Mouse (Mus musculus) ES-E14 (cell line): ENCODE data around the gene Rpl39. TPM values are rescaled to one million over a fixed set of nuclear protein-coding genes. Genes with fewer than 3 reads are reported as not detected.
"Not testable (repeated sequence)": the region's sequence is repeated elsewhere in the genome, so short reads cannot be mapped to it uniquely, and the experiment has no call there.

Experiments
- DNase-seq: peaks from one replicate; pipeline ENCODE4 v3.0.0-alpha.2; 2013; ENCODE audit warnings: low read depth, low spot score
- H3K27ac ChIP-seq: 2 replicates; pipeline ENCODE4 v1.5.1; 2012; ENCODE audit warnings: low read depth, mild to moderate bottlenecking, low read length, moderate library complexity, mixed read lengths; ENCODE audit not compliant: poor library complexity, insufficient read depth, severe bottlenecking
- H3K36me3 ChIP-seq: 2 replicates; pipeline ENCODE4 v1.6.1; 2012; ENCODE audit warnings: mild to moderate bottlenecking, low read length, moderate library complexity, mixed read lengths; ENCODE audit not compliant: control insufficient read depth, poor library complexity, insufficient read depth, severe bottlenecking
- H3K4me1 ChIP-seq, 2 experiments: fragments of 150-350 bp in 1 of 2; sonication (generic) in 1 of 2; 2 replicates each; pipeline ENCODE4 v1.6.1; 2012; ENCODE audit warnings: low read length in 2 of 2, mild to moderate bottlenecking in 1 of 2, mixed read lengths in 1 of 2; ENCODE audit not compliant: control insufficient read depth in 2 of 2, insufficient read depth in 2 of 2, poor library complexity in 1 of 2
- H3K4me3 ChIP-seq, 2 experiments: fragments of 150-350 bp in 1 of 2; sonication (generic) in 1 of 2; 2 replicates each; pipeline ENCODE4 v1.5.1; 2012; ENCODE audit warnings: low read length in 2 of 2, low read depth in 1 of 2, mild to moderate bottlenecking in 1 of 2, mixed read lengths in 1 of 2; ENCODE audit not compliant: insufficient read depth in 1 of 2, poor library complexity in 1 of 2, severe bottlenecking in 1 of 2
- H3K9ac ChIP-seq: 2 replicates; pipeline ENCODE4 v1.6.1; 2012; ENCODE audit warnings: low read depth, mild to moderate bottlenecking, low read length, mixed read lengths; ENCODE audit not compliant: poor library complexity, insufficient read depth, severe bottlenecking
- H3K9me3 ChIP-seq: fragments of 150-350 bp; sonication (generic); 2 replicates; pipeline ENCODE4 v1.6.1; 2012; ENCODE audit warnings: low read depth, mild to moderate bottlenecking, low read length; ENCODE audit not compliant: control insufficient read depth, insufficient read depth
- CHD2 ChIP-seq: IDR thresholded peaks from 2 replicates; pipeline ENCODE4 v1.6.1; 2014; ENCODE audit warnings: mild to moderate bottlenecking, low read depth, low read length, inconsistent platforms
- HCFC1 ChIP-seq: IDR thresholded peaks from 2 replicates; pipeline ENCODE4 v1.6.1; 2012; ENCODE audit warnings: low read length, inconsistent platforms, borderline replicate concordance; ENCODE audit not compliant: insufficient read depth
- MAFK ChIP-seq: IDR thresholded peaks from 2 replicates; pipeline ENCODE4 v1.6.1; 2014; ENCODE audit warnings: mild to moderate bottlenecking, low read depth, low read length, inconsistent platforms; ENCODE audit not compliant: insufficient read depth
- ZC3H11A ChIP-seq: IDR thresholded peaks from 2 replicates; pipeline ENCODE4 v1.6.1; 2012; ENCODE audit warnings: low read depth, mild to moderate bottlenecking, inconsistent platforms, low read length, borderline replicate concordance
- ZNF384 ChIP-seq: IDR thresholded peaks from 2 replicates; pipeline ENCODE4 v1.6.1; 2012; ENCODE audit warnings: low read depth, low read length, inconsistent platforms
- in situ Hi-C, 2 experiments: fragments of 600-800 bp; cut with MboI; formaldehyde crosslinking; loops; one replicate each; pipeline ENCODE4 v1.15.1; 2025; ENCODE audit warnings: low sequenced_read_pairs in 2 of 2, inconsistent platforms in 1 of 2; ENCODE audit not compliant: unreplicated experiment in 2 of 2
- total RNA-seq: library from RNA; depleted of rRNA; stranded (reverse); fragments of 300-350 nt; gene quantifications from 2 replicates; pipeline ENCODE4 v1.2.3, GENCODE M21; 2012

Rpl39 gene
- total RNA-seq, 1 experiment = 1,684 TPM

- in situ Hi-C loops = no loop called here
- Histone ChIP-seq H3K4me1 (peaks cover 0 to 2% of the 10 kb centered on the region in 2 experiments; a peak in 1 of 4 replicates), H3K4me3 (no peak overlapping the region), H3K36me3 (no peaks in the 10 kb centered on the region; the same call in 1 of the 2 replicates), H3K9ac (no peak overlapping the region), H3K9me3 (no peaks in the 10 kb centered on the region), H3K27ac (no peak overlapping the region)
- TF ChIP-seq MAFK = no peak
- TF ChIP-seq ZNF384 = no peak
- no peak for TF ChIP-seq ZC3H11A
- no peak for TF ChIP-seq CHD2
- no peak for TF ChIP-seq HCFC1
- no peak for DNase-seq
Observed at GRCm38 (mm10) chrX:37091457-37091856, 6.3 kb upstream of the Rpl39 start.

- TF ChIP-seq HCFC1 (no peak), ZC3H11A (no peak), ZNF384 (no peak), MAFK (no peak), CHD2 (no peak)
- Histone ChIP-seq H3K9ac (no peak overlapping the region), H3K9me3 (no peaks in the 10 kb centered on the region), H3K4me3 (no peak overlapping the region), H3K36me3 (peaks cover 4% of the 10 kb centered on the region), H3K27ac (no peak overlapping the region), H3K4me1 (peaks cover 0 to 2% of the 10 kb centered on the region in 2 experiments; a peak in 1 of 4 replicates)
- in situ Hi-C loops = no loop called here
- DNase-seq = no peak
Observed at GRCm38 (mm10) chrX:37088778-37089177, 3.6 kb upstream of the Rpl39 start.

GRCm38 (mm10) chrX:37085665-37086064 is 463 bp upstream of the Rpl39 start:
- Histone ChIP-seq H3K9ac (peak overlapping the region; percentile 73; the same call in 1 of the 2 replicates), H3K4me1 (peaks cover 0 to 2% of the 10 kb centered on the region in 2 experiments; a peak in 1 of 4 replicates), H3K9me3 (no peaks in the 10 kb centered on the region), H3K27ac (peak overlapping the region; percentile 55; the same call in 1 of the 2 replicates), H3K36me3 (peaks cover 24% of the 10 kb centered on the region), H3K4me3 (peak overlapping the region; percentile 91 to 95)
- no peak for TF ChIP-seq MAFK
- TF ChIP-seq ZC3H11A = no peak
- no peak for TF ChIP-seq ZNF384
- no peak for TF ChIP-seq CHD2
- no peak for TF ChIP-seq HCFC1
- in situ Hi-C loops = no loop called here
- no peak for DNase-seq

GRCm38 (mm10) chrX:37084318-37084926 is 780 bp downstream of the Rpl39 start:
- peak overlapping the region; percentile 83 for H3K27ac ChIP-seq
- no peaks in the 10 kb centered on the region for H3K9me3 ChIP-seq
- DNase-seq = no peak
- H3K9ac ChIP-seq = peak overlapping the region; percentile 95
- in situ Hi-C loops = no loop called here
- H3K4me1 ChIP-seq = peaks cover 0 to 2% of the 10 kb centered on the region in 2 experiments; a peak in 1 of 4 replicates
- peaks cover 24% of the 10 kb centered on the region for H3K36me3 ChIP-seq
- no peak for TF ChIP-seq HCFC1
- no peak for TF ChIP-seq CHD2
- TF ChIP-seq ZC3H11A = no peak
- TF ChIP-seq MAFK = no peak
- TF ChIP-seq ZNF384 = no peak
- H3K4me3 ChIP-seq = peak overlapping the region; percentile 91 to 95

GRCm38 (mm10) chrX:37081194-37081593 is 4.0 kb downstream of the Rpl39 start:
- Histone ChIP-seq H3K27ac (no peak overlapping the region), H3K9me3 (no peaks in the 10 kb centered on the region), H3K9ac (no peak overlapping the region; the same call in 1 of the 2 replicates), H3K4me1 (no peaks in the 10 kb centered on the region), H3K4me3 (no peak overlapping the region), H3K36me3 (peaks cover 24% of the 10 kb centered on the region)
- DNase-seq = no peak
- no peak for TF ChIP-seq CHD2
- no peak for TF ChIP-seq ZC3H11A
- no peak for TF ChIP-seq MAFK
- no peak for TF ChIP-seq HCFC1
- TF ChIP-seq ZNF384 = no peak
- in situ Hi-C loops = no loop called here

- H3K4me3 ChIP-seq, H3K9me3 ChIP-seq, H3K27ac ChIP-seq, DNase-seq, H3K9ac ChIP-seq, in situ Hi-C loops, H3K4me1 ChIP-seq: not testable (repeated sequence)
- peaks cover 24% of the 10 kb centered on the region for H3K36me3 ChIP-seq
Observed at GRCm38 (mm10) chrX:37080345-37080744, 4.9 kb downstream of the Rpl39 start.
